Mouse (Mus musculus): Measurements from ENCODE around the gene Il23r. TPM values are rescaled to one million over a fixed set of nuclear protein-coding genes. Genes with fewer than 3 reads are reported as not detected.
A peak's percentile ranks its signal among the peaks of the same experiment; 100 is the strongest.

The Il23r gene
- total and polyA plus RNA-seq, 3 experiments, result not detected

GRCm38 (mm10) chr6:67459424-67459823, 32.2 kb downstream of the Il23r start:
- no peak overlapping the region for H3K4me2 ChIP-seq (ENCODE audit: insufficient read depth, low read depth, poor library complexity, severe bottlenecking)
- in situ Hi-C loops (cut with MboI; ENCODE audit: low pct_ligation_motif_present, low pct_unique_long_range_greater_than_20kb, low sequenced_read_pairs) (no loop called here), dilution Hi-C loops (cut with MboI; ENCODE audit: extremely low pct_ligation_motif_present, extremely low pct_unique_long_range_greater_than_20kb, low sequenced_read_pairs) (no loop called here)
- H3K27ac ChIP-seq (ENCODE audit: insufficient read depth, low read depth), result no peak overlapping the region
- H3K79me2 ChIP-seq (replicated peaks; ENCODE audit: control insufficient read depth, extremely low read depth, insufficient read depth, poor library complexity, severe bottlenecking), result no peaks in the 10 kb centered on the region
- no peaks in the 10 kb centered on the region for H3K36me3 ChIP-seq (replicated peaks in 1 of 2; ENCODE audit: control insufficient read depth in 1 of 2, insufficient read depth in 1 of 2, low read length in 1 of 2)
- H3K27me3 ChIP-seq (replicated peaks), result no peaks in the 10 kb centered on the region
- 0 out of 2 replicates have a peak, but pooled peaks have one; percentile 31 for TF ChIP-seq ETS1 (conservative IDR thresholded peaks at IDR 0.05; ENCODE audit: low read depth, low read length)
- no peak for TF ChIP-seq EP300 (IDR thresholded peaks at IDR 0.05; ENCODE audit: low read length)
- no peak for TF ChIP-seq E2F4 (IDR thresholded peaks at IDR 0.05; ENCODE audit: insufficient replicate concordance, low read depth, low read length)
- no peaks in the 10 kb centered on the region for H3K9me3 ChIP-seq (replicated peaks; ENCODE audit: low read length)
- H3K9ac ChIP-seq (ENCODE audit: insufficient read depth, low read depth), result no peak overlapping the region
- DNase-seq (ENCODE audit: extremely low read depth), result peak; percentile 19
- H3K4me1 ChIP-seq (ENCODE audit: control insufficient read depth in 1 of 2, insufficient read depth in 2 of 2), result peaks cover 0 to 9% of the 10 kb centered on the region in 2 experiments; a peak in 2 of 4 replicates
- H3K4me3 ChIP-seq (replicated peaks in 1 of 3; ENCODE audit: low read depth in 2 of 3, low read length in 2 of 3, poor library complexity in 1 of 3), result no peak overlapping the region

GRCm38 (mm10) chr6:67451330-67451729, 40.3 kb downstream of the Il23r start:
- Histone ChIP-seq H3K36me3 (replicated peaks in 1 of 2; ENCODE audit: control insufficient read depth in 1 of 2, insufficient read depth in 1 of 2, low read length in 1 of 2) (no peaks in the 10 kb centered on the region), H3K27me3 (replicated peaks) (no peaks in the 10 kb centered on the region), H3K4me1 (ENCODE audit: control insufficient read depth in 1 of 2, insufficient read depth in 2 of 2) (peaks cover 0 to 3% of the 10 kb centered on the region in 2 experiments; a peak in 2 of 4 replicates), H3K9me3 (replicated peaks; ENCODE audit: low read length) (no peaks in the 10 kb centered on the region), H3K79me2 (replicated peaks; ENCODE audit: control insufficient read depth, extremely low read depth, insufficient read depth, poor library complexity, severe bottlenecking) (no peaks in the 10 kb centered on the region), H3K4me3 (replicated peaks in 1 of 3; ENCODE audit: low read depth in 2 of 3, low read length in 2 of 3, poor library complexity in 1 of 3) (no peak overlapping the region), H3K9ac (ENCODE audit: insufficient read depth, low read depth) (no peak overlapping the region), H3K27ac (ENCODE audit: insufficient read depth, low read depth) (no peak overlapping the region), H3K4me2 (ENCODE audit: insufficient read depth, low read depth, poor library complexity, severe bottlenecking) (no peak overlapping the region)
- dilution Hi-C loops (cut with MboI; ENCODE audit: extremely low pct_ligation_motif_present, extremely low pct_unique_long_range_greater_than_20kb, low sequenced_read_pairs), result no loop called here
- peak; percentile 33 for DNase-seq (ENCODE audit: extremely low read depth)
- in situ Hi-C loops (cut with MboI; ENCODE audit: low pct_ligation_motif_present, low pct_unique_long_range_greater_than_20kb, low sequenced_read_pairs), result no loop called here
- TF ChIP-seq CTCF (conservative IDR thresholded peaks at IDR 0.05 in 1 of 2, IDR thresholded peaks at IDR 0.05 in 1 of 2; ENCODE audit: low read depth in 2 of 2, low read length in 2 of 2), result peak; percentile 31 to 61; a peak in 3 of 4 replicates
- TF ChIP-seq RAD21 (IDR thresholded peaks at IDR 0.05; ENCODE audit: low read depth, low read length), result peak; percentile 59
- no peak for TF ChIP-seq BHLHE40 (IDR thresholded peaks at IDR 0.05; ENCODE audit: low read depth, low read length)
- TF ChIP-seq GABPA (IDR thresholded peaks at IDR 0.05; ENCODE audit: insufficient replicate concordance, low read depth, low read length), result no peak
- TF ChIP-seq ZMIZ1 (IDR thresholded peaks at IDR 0.05; ENCODE audit: low read depth, low read length), result no peak
- no peak for TF ChIP-seq USF1 (IDR thresholded peaks at IDR 0.05; ENCODE audit: low read depth, low read length)
- TF ChIP-seq JUND (conservative IDR thresholded peaks at IDR 0.05; ENCODE audit: low read depth, low read length), result no peak
- peak; percentile 36; the same call in 1 of the 2 replicates for TF ChIP-seq SMC3 (IDR thresholded peaks at IDR 0.05; ENCODE audit: low read depth, low read length)
- no peak for TF ChIP-seq MAFK (IDR thresholded peaks at IDR 0.05; ENCODE audit: insufficient replicate concordance, low read length)
- TF ChIP-seq ZC3H11A (IDR thresholded peaks at IDR 0.05; ENCODE audit: low read depth, low read length), result no peak
- no peak for TF ChIP-seq ZNF384 (IDR thresholded peaks at IDR 0.05; ENCODE audit: low read depth, low read length)
- TF ChIP-seq ZKSCAN1 (IDR thresholded peaks at IDR 0.05; ENCODE audit: borderline replicate concordance, low read depth, low read length), result no peak
- no peak for TF ChIP-seq NELFE (IDR thresholded peaks at IDR 0.05; ENCODE audit: low read depth, low read length)

Measured in CH12.LX (cell line).